Mouse (Mus musculus) adrenal gland, postnatal 36 days (tissue): ENCODE data around the gene Snx13. TPM values are rescaled to one million over a fixed set of nuclear protein-coding genes. Genes with fewer than 3 reads are reported as not detected.
A peak's percentile ranks its signal among the peaks of the same experiment; 100 is the strongest.

Source experiments
- DNase-seq, 2 experiments: peaks; one replicate each; pipeline ENCODE4 v3.0.0; 2021; ENCODE audit warnings: mixed read lengths in 1 of 2
- microRNA-seq: library from miRNA; unstranded; fragments of <30 nt; microRNA quantifications from one replicate; pipeline ENCODE4 v1.2.0, GENCODE M21; 2021
- total RNA-seq, 2 experiments: library from RNA; stranded (reverse); gene quantifications; 2 replicates each; pipeline ENCODE4 v1.2.3; 2021

The Snx13 gene
- total RNA-seq, 2 experiments from 2014 or later = 37.1 to 48.9 TPM

- peak; percentile 78 to 82 for DNase-seq
Observed at GRCm38 (mm10) chr12:35191698-35192425, 144.9 kb downstream of the Snx13 start.

- no peak for DNase-seq
Observed at GRCm38 (mm10) chr12:35192426-35192769, 145.4 kb downstream of the Snx13 start.

Small RNAs within 50 kb of the gene (microRNA-seq; reads per million reads assigned to microRNA genes)
- gene Mir680-3 = not detected

Other genes starting within 250 kb of the Snx13 start
- 1 to 10 TPM in 1 of 2 experiments, under 1 TPM in 1; 0.99 to 1.0 TPM for gene Hdac9, start 130.1 kb upstream of the Snx13 start, total RNA-seq
- gene Prps1l1, start 62.4 kb upstream of the Snx13 start, total RNA-seq = not detected